Mouse (Mus musculus): Measurements from ENCODE around the gene Prph.
A peak's percentile ranks its signal among the peaks of the same experiment; 100 is the strongest.

Gene Prph

GRCm38 (mm10) chr15:99055040-99055439, at the start of gene Prph:
Gene Prph (plus strand): TSS chr15:99055174.
- DNase-seq (ENCODE audit: low spot score): no peak

- no peak for DNase-seq (ENCODE audit: low spot score)
Measured at GRCm38 (mm10) chr15:99008801-99009241, 46.2 kb upstream of the Prph start.

GRCm38 (mm10) chr15:99010896-99011295, 44.1 kb upstream of the Prph start:
- DNase-seq (ENCODE audit: low spot score): no peak

GRCm38 (mm10) chr15:99011946-99012345, 43.0 kb upstream of the Prph start:
- DNase-seq (ENCODE audit: low spot score): no peak

GRCm38 (mm10) chr15:99014496-99015030, 40.4 kb upstream of the Prph start:
- DNase-seq (ENCODE audit: low spot score): no peak

GRCm38 (mm10) chr15:99017355-99017761, 37.6 kb upstream of the Prph start:
- DNase-seq (ENCODE audit: low spot score): no peak

GRCm38 (mm10) chr15:99017986-99018385, 37.0 kb upstream of the Prph start:
- no peak for DNase-seq (ENCODE audit: low spot score)

GRCm38 (mm10) chr15:99018630-99019029, 36.3 kb upstream of the Prph start:
- DNase-seq (ENCODE audit: low spot score): no peak

GRCm38 (mm10) chr15:99019436-99019835, 35.5 kb upstream of the Prph start:
- no peak for DNase-seq (ENCODE audit: low spot score)

GRCm38 (mm10) chr15:99020171-99020570, 34.8 kb upstream of the Prph start:
- DNase-seq (ENCODE audit: low spot score): no peak

GRCm38 (mm10) chr15:99021255-99021654, 33.7 kb upstream of the Prph start:
- DNase-seq (ENCODE audit: low spot score): no peak

- peak; percentile 51 for DNase-seq (ENCODE audit: low spot score)
Measured at GRCm38 (mm10) chr15:99024668-99025314, 30.2 kb upstream of the Prph start.

GRCm38 (mm10) chr15:99025414-99025813, 29.6 kb upstream of the Prph start:
- no peak for DNase-seq (ENCODE audit: low spot score)

- DNase-seq (ENCODE audit: low spot score): no peak
Measured at GRCm38 (mm10) chr15:99026259-99026658, 28.7 kb upstream of the Prph start.

GRCm38 (mm10) chr15:99027116-99027515, 27.9 kb upstream of the Prph start:
- DNase-seq (ENCODE audit: low spot score): no peak

GRCm38 (mm10) chr15:99028874-99029458, 26.0 kb upstream of the Prph start:
- no peak for DNase-seq (ENCODE audit: low spot score)

- peak; percentile 89 for DNase-seq (ENCODE audit: low spot score)
Measured at GRCm38 (mm10) chr15:99029619-99030584, 25.1 kb upstream of the Prph start, which contains the start of gene Tuba1c. Gene Tuba1c (plus strand): TSS chr15:99029891.

- no peak for DNase-seq (ENCODE audit: low spot score)
Measured at GRCm38 (mm10) chr15:99030585-99031387, 24.2 kb upstream of the Prph start.

- DNase-seq (ENCODE audit: low spot score): no peak
Measured at GRCm38 (mm10) chr15:99031388-99031675, 23.6 kb upstream of the Prph start.

- no peak for DNase-seq (ENCODE audit: low spot score)
Measured at GRCm38 (mm10) chr15:99032041-99032725, 22.8 kb upstream of the Prph start.

- DNase-seq (ENCODE audit: low spot score): no peak
Measured at GRCm38 (mm10) chr15:99032726-99033250, 22.2 kb upstream of the Prph start.

Measured in urinary bladder, postnatal 10 days (tissue).